Mouse (Mus musculus): ENCODE measurements around the gene Mink1. TPM values are rescaled to one million over a fixed set of nuclear protein-coding genes. Genes with fewer than 3 reads are reported as not detected.

Mink1 gene
- polyA plus RNA-seq, 1 experiment = 222 TPM

- Histone ChIP-seq H3K4me3 (replicated peaks; ENCODE audit: insufficient read depth, low read depth, low read length) (no peak overlapping the region), H3K4me1 (ENCODE audit: control insufficient read depth, insufficient read depth, low read length) (peaks cover 34% of the 10 kb centered on the region), H3K27me3 (ENCODE audit: control insufficient read depth, insufficient read depth, low read length) (no peaks in the 10 kb centered on the region), H3K27ac (ENCODE audit: insufficient read depth, low read length) (peak overlapping the region; percentile 24; the same call in 1 of the 2 replicates)
- TF ChIP-seq CTCF (IDR thresholded peaks at IDR 0.05; ENCODE audit: borderline replicate concordance, insufficient read depth, low read depth, low read length) = no peak
- TF ChIP-seq POLR2A (IDR thresholded peaks at IDR 0.05; ENCODE audit: borderline replicate concordance, insufficient read depth, low read length) = no peak
- WGBS = 86% methylated on average over 7 of the region's 7 CpGs
- DNase-seq = no peak
Observed at GRCm38 (mm10) chr11:70583775-70584174, 21.1 kb downstream of the Mink1 start.

DNA sequence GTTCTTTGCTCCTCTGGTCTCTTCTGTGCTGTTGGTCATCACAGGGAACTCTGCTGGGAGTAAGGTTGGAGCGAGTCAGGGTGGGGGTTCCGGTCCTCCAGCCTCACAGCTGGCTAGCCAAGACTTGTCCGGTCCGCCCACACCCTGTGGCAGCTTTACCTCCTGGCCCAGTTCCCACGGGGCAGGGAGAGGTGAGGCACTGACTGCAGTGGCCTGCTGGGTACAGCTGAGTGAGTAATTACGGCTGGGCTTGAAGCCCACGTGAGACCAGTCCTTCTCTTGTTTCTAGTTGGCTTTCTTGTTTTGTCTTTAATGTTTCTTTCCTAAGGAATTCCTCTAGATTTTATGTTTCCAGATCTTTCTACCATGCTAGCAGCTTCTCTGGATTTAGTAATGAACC lies 22.8 kb downstream of the Mink1 start:
- Histone ChIP-seq H3K27me3 (ENCODE audit: control insufficient read depth, insufficient read depth, low read length) (no peaks in the 10 kb centered on the region), H3K4me1 (ENCODE audit: control insufficient read depth, insufficient read depth, low read length) (peaks cover 21% of the 10 kb centered on the region), H3K27ac (ENCODE audit: insufficient read depth, low read length) (no peak overlapping the region; the same call in 1 of the 2 replicates), H3K4me3 (replicated peaks; ENCODE audit: insufficient read depth, low read depth, low read length) (no peak overlapping the region)
- peak; percentile 57 to 69 for DNase-seq
- TF ChIP-seq CTCF (IDR thresholded peaks at IDR 0.05; ENCODE audit: borderline replicate concordance, insufficient read depth, low read depth, low read length) (no peak), POLR2A (IDR thresholded peaks at IDR 0.05; ENCODE audit: borderline replicate concordance, insufficient read depth, low read length) (no peak)
- 2% methylated on average over 7 of the region's 7 CpGs for WGBS

- TF ChIP-seq CTCF (IDR thresholded peaks at IDR 0.05; ENCODE audit: borderline replicate concordance, insufficient read depth, low read depth, low read length) = no peak
- TF ChIP-seq POLR2A (IDR thresholded peaks at IDR 0.05; ENCODE audit: borderline replicate concordance, insufficient read depth, low read length) = no peak
- 81% methylated on average over 3 of the region's 3 CpGs for WGBS
- Histone ChIP-seq H3K27me3 (ENCODE audit: control insufficient read depth, insufficient read depth, low read length) (no peaks in the 10 kb centered on the region), H3K4me1 (ENCODE audit: control insufficient read depth, insufficient read depth, low read length) (peaks cover 21% of the 10 kb centered on the region), H3K27ac (ENCODE audit: insufficient read depth, low read length) (0 out of 2 replicates have a peak overlapping the region, but pooled peaks have one; percentile 40), H3K4me3 (replicated peaks; ENCODE audit: insufficient read depth, low read depth, low read length) (no peak overlapping the region)
- DNase-seq = no peak
Observed at GRCm38 (mm10) chr11:70586261-70586660, 23.6 kb downstream of the Mink1 start.

GRCm38 (mm10) chr11:70586954-70587353 lies 24.3 kb downstream of the Mink1 start:
- Histone ChIP-seq H3K27ac (ENCODE audit: insufficient read depth, low read length) (peak overlapping the region; percentile 46; the same call in 1 of the 2 replicates), H3K27me3 (ENCODE audit: control insufficient read depth, insufficient read depth, low read length) (no peaks in the 10 kb centered on the region), H3K4me1 (ENCODE audit: control insufficient read depth, insufficient read depth, low read length) (peaks cover 21% of the 10 kb centered on the region), H3K4me3 (replicated peaks; ENCODE audit: insufficient read depth, low read depth, low read length) (no peak overlapping the region)
- WGBS = 81% methylated on average over 5 of the region's 5 CpGs
- no peak for DNase-seq
- TF ChIP-seq POLR2A (IDR thresholded peaks at IDR 0.05; ENCODE audit: borderline replicate concordance, insufficient read depth, low read length) (no peak), CTCF (IDR thresholded peaks at IDR 0.05; ENCODE audit: borderline replicate concordance, insufficient read depth, low read depth, low read length) (no peak)

DNA sequence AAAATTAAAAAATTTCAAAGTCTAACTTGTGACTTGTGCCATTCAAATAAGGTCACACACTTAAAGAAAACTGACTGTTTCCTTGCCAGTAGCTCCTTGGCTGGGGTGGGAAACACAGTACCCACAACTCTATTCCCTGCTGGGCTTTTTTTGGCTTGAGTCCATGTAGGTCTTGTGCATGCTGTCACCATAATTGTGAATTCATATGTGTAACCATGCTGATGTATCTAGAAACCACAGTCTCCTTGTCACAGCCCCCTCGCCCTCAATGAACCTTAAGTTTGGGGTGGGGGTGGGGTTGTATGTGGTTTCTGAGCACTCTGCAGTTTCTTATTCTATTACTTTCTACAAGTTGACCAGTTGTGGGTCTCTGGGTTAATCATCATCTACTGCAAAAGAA lies 29.1 kb downstream of the Mink1 start:
- Histone ChIP-seq H3K27me3 (ENCODE audit: control insufficient read depth, insufficient read depth, low read length) (no peaks in the 10 kb centered on the region), H3K27ac (ENCODE audit: insufficient read depth, low read length) (no peak overlapping the region), H3K4me3 (replicated peaks; ENCODE audit: insufficient read depth, low read depth, low read length) (no peak overlapping the region), H3K4me1 (ENCODE audit: control insufficient read depth, insufficient read depth, low read length) (peaks cover 6% of the 10 kb centered on the region)
- 72% methylated on average over 1 of the region's 1 CpGs for WGBS
- no peak for TF ChIP-seq POLR2A (IDR thresholded peaks at IDR 0.05; ENCODE audit: borderline replicate concordance, insufficient read depth, low read length)
- no peak for TF ChIP-seq CTCF (IDR thresholded peaks at IDR 0.05; ENCODE audit: borderline replicate concordance, insufficient read depth, low read depth, low read length)
- DNase-seq = no peak

DNA sequence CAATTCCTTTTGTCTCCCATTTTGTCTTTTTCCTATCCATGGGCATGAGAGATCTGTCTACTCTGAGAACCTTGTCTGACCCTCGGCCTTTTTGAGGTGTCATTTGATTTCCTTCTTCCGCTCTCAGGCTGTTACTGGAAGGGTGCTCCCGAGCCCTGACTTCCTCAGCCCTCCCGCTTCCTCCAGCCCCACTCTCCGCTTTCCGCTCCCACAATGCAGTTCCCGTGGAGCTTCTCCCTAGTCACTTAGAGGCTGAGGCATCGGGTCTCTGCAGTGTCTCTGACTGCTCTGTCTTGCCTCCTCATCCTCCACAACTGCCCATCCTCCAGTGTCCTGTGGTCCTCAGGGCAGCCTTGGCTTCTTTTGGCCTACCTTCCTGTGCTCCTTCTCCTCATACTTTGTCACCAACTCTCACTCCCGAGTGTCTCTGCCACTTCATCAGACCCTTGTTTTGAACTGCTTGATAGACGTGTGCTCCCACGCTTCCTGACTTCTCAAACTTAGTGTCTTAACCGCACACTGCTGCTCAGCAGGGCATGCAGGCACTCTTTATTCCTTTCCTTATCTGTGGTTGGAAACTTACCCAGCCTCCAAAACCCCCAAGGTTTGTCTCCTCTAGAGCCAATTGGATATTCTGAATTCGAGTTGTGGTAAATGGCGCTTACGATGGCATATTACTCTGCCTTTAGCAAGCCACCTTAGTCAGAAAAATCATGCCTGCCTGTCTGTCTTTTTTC lies 31.7 kb downstream of the Mink1 start:
- WGBS = 83% methylated on average over 15 of the region's 15 CpGs
- no peak overlapping the region for H3K27ac ChIP-seq (ENCODE audit: insufficient read depth, low read length)

DNA sequence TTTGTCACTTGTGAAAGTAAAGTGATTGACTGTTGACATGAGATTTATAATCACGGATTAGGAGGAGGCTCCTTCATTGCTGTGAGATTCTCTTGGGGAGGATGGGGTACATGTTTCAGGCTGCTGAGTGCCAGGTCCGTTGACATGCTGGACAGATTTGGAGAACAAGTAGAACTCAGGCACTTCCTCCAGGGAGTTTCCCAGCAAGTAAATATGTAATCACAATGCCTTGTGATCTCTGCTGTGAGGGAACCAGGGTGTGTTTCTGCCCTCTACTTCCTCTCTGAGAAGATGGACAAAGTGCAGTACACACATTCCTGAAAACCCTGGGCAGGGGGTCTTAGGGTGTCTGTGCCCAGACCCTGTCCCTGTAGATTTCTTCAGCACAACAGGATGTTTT lies 33.0 kb downstream of the Mink1 start:
- H3K27me3 ChIP-seq (ENCODE audit: control insufficient read depth, insufficient read depth, low read length) = no peaks in the 10 kb centered on the region
- WGBS = 38% methylated on average over 2 of the region's 2 CpGs
- TF ChIP-seq POLR2A (IDR thresholded peaks at IDR 0.05; ENCODE audit: borderline replicate concordance, insufficient read depth, low read length) = no peak
- no peak for TF ChIP-seq CTCF (IDR thresholded peaks at IDR 0.05; ENCODE audit: borderline replicate concordance, insufficient read depth, low read depth, low read length)
- peaks cover 6% of the 10 kb centered on the region for H3K4me1 ChIP-seq (ENCODE audit: control insufficient read depth, insufficient read depth, low read length)
- no peak for DNase-seq
- no peak overlapping the region; the same call in 1 of the 2 replicates for H3K27ac ChIP-seq (ENCODE audit: insufficient read depth, low read length)
- no peak overlapping the region for H3K4me3 ChIP-seq (replicated peaks; ENCODE audit: insufficient read depth, low read depth, low read length)

More for the DNA sequence above, 31.7 kb downstream of the Mink1 start:
- H3K27me3 ChIP-seq (ENCODE audit: control insufficient read depth, insufficient read depth, low read length) = no peaks in the 10 kb centered on the region
- DNase-seq = no peak
- H3K4me1 ChIP-seq (ENCODE audit: control insufficient read depth, insufficient read depth, low read length) = peaks cover 6% of the 10 kb centered on the region
- no peak overlapping the region for H3K4me3 ChIP-seq (replicated peaks; ENCODE audit: insufficient read depth, low read depth, low read length)
- TF ChIP-seq CTCF (IDR thresholded peaks at IDR 0.05; ENCODE audit: borderline replicate concordance, insufficient read depth, low read depth, low read length) (no peak), POLR2A (IDR thresholded peaks at IDR 0.05; ENCODE audit: borderline replicate concordance, insufficient read depth, low read length) (no peak)

- WGBS = 26% methylated on average over 4 of the region's 4 CpGs
- no peak overlapping the region for H3K4me3 ChIP-seq (replicated peaks; ENCODE audit: insufficient read depth, low read depth, low read length)
- H3K4me1 ChIP-seq (ENCODE audit: control insufficient read depth, insufficient read depth, low read length) = peaks cover 6% of the 10 kb centered on the region
- peak overlapping the region; percentile 40; the same call in 1 of the 2 replicates for H3K27ac ChIP-seq (ENCODE audit: insufficient read depth, low read length)
- no peak for DNase-seq
- H3K27me3 ChIP-seq (ENCODE audit: control insufficient read depth, insufficient read depth, low read length) = no peaks in the 10 kb centered on the region
- no peak for TF ChIP-seq POLR2A (IDR thresholded peaks at IDR 0.05; ENCODE audit: borderline replicate concordance, insufficient read depth, low read length)
- no peak for TF ChIP-seq CTCF (IDR thresholded peaks at IDR 0.05; ENCODE audit: borderline replicate concordance, insufficient read depth, low read depth, low read length)
Observed at GRCm38 (mm10) chr11:70596094-70596493, 33.4 kb downstream of the Mink1 start.
